Mouse (Mus musculus): Measurements from ENCODE around the gene Patz1.

DNA sequence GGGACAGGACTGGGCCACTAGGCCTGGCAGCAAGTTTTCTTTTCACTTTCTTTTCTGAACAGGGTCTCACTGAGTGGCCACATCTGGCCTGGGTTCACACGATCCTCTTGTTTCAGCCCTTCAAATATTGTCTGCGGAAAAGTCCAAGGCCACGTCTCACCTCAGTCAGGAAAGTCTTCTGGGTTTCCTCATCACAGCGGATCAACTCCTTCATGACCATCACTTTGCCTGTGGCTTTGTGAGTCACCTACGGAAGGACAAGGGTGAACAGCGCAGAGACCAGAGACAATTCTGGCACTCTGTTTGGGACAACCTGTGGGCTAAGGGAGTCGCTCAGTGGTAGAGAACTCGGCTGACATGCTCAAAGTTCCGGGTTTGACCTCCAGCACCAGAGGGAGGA lies 63.5 kb downstream of the Patz1 start:
- no peak for TF ChIP-seq CTCF (IDR thresholded peaks at IDR 0.05; ENCODE audit: extremely low read depth, insufficient read depth, low read length)
- no peak for TF ChIP-seq POLR2A (IDR thresholded peaks at IDR 0.05; ENCODE audit: extremely low read depth, insufficient read depth, low read length)
